Mouse (Mus musculus) C2C12 (cell line): ENCODE data around the gene Zfp422.

Experiments
- CTCF ChIP-seq: IDR thresholded peaks from one replicate; pipeline ENCODE4 v1.5.1; 2011; ENCODE audit not compliant: control insufficient read depth, insufficient read depth, insufficient read length
- MAX ChIP-seq: IDR thresholded peaks from one replicate; pipeline ENCODE4 v1.6.1; 2011; ENCODE audit warnings: mild to moderate bottlenecking, control low read depth
- MYOD1 ChIP-seq: IDR thresholded peaks from one replicate; pipeline ENCODE4 v1.6.1; 2011; ENCODE audit warnings: low read depth; ENCODE audit not compliant: control insufficient read depth, insufficient read length
- MYOG ChIP-seq: IDR thresholded peaks from one replicate; pipeline ENCODE4 v1.6.1; 2011; ENCODE audit not compliant: control insufficient read depth, insufficient read length; ENCODE audit errors: extremely low read depth
- USF1 ChIP-seq: IDR thresholded peaks from one replicate; pipeline ENCODE4 v1.6.1; 2011; ENCODE audit warnings: low read depth, mild to moderate bottlenecking, control low read depth, moderate library complexity

- TF ChIP-seq MYOG: no peak
- no peak for TF ChIP-seq CTCF
- no peak for TF ChIP-seq MAX
- no peak for TF ChIP-seq USF1
- no peak for TF ChIP-seq MYOD1
These were observed 6.7 kb upstream of the Zfp422 start for GRCm38 (mm10) chr6:116635251-116636180.
